Mouse (Mus musculus) ES-E14 (cell line): ENCODE results near the gene Jph3. TPM values are rescaled to one million over a fixed set of nuclear protein-coding genes. Genes with fewer than 3 reads are reported as not detected.

ENCODE experiments used
- DNase-seq: peaks from one replicate; pipeline ENCODE4 v3.0.0-alpha.2; 2013; ENCODE audit warnings: low read depth, low spot score
- H3K27ac ChIP-seq: 2 replicates; pipeline ENCODE4 v1.5.1; 2012; ENCODE audit warnings: low read depth, mild to moderate bottlenecking, low read length, moderate library complexity, mixed read lengths; ENCODE audit not compliant: poor library complexity, insufficient read depth, severe bottlenecking
- H3K36me3 ChIP-seq: 2 replicates; pipeline ENCODE4 v1.6.1; 2012; ENCODE audit warnings: mild to moderate bottlenecking, low read length, moderate library complexity, mixed read lengths; ENCODE audit not compliant: control insufficient read depth, poor library complexity, insufficient read depth, severe bottlenecking
- H3K4me1 ChIP-seq, 2 experiments: fragments of 150-350 bp in 1 of 2; sonication (generic) in 1 of 2; 2 replicates each; pipeline ENCODE4 v1.6.1; 2012; ENCODE audit warnings: low read length in 2 of 2, mild to moderate bottlenecking in 1 of 2, mixed read lengths in 1 of 2; ENCODE audit not compliant: control insufficient read depth in 2 of 2, insufficient read depth in 2 of 2, poor library complexity in 1 of 2
- H3K4me3 ChIP-seq, 2 experiments: fragments of 150-350 bp in 1 of 2; sonication (generic) in 1 of 2; 2 replicates each; pipeline ENCODE4 v1.5.1; 2012; ENCODE audit warnings: low read length in 2 of 2, low read depth in 1 of 2, mild to moderate bottlenecking in 1 of 2, mixed read lengths in 1 of 2; ENCODE audit not compliant: insufficient read depth in 1 of 2, poor library complexity in 1 of 2, severe bottlenecking in 1 of 2
- H3K9ac ChIP-seq: 2 replicates; pipeline ENCODE4 v1.6.1; 2012; ENCODE audit warnings: low read depth, mild to moderate bottlenecking, low read length, mixed read lengths; ENCODE audit not compliant: poor library complexity, insufficient read depth, severe bottlenecking
- H3K9me3 ChIP-seq: fragments of 150-350 bp; sonication (generic); 2 replicates; pipeline ENCODE4 v1.6.1; 2012; ENCODE audit warnings: low read depth, mild to moderate bottlenecking, low read length; ENCODE audit not compliant: control insufficient read depth, insufficient read depth
- CHD2 ChIP-seq: IDR thresholded peaks from 2 replicates; pipeline ENCODE4 v1.6.1; 2014; ENCODE audit warnings: mild to moderate bottlenecking, low read depth, low read length, inconsistent platforms
- HCFC1 ChIP-seq: IDR thresholded peaks from 2 replicates; pipeline ENCODE4 v1.6.1; 2012; ENCODE audit warnings: low read length, inconsistent platforms, borderline replicate concordance; ENCODE audit not compliant: insufficient read depth
- MAFK ChIP-seq: IDR thresholded peaks from 2 replicates; pipeline ENCODE4 v1.6.1; 2014; ENCODE audit warnings: mild to moderate bottlenecking, low read depth, low read length, inconsistent platforms; ENCODE audit not compliant: insufficient read depth
- ZC3H11A ChIP-seq: IDR thresholded peaks from 2 replicates; pipeline ENCODE4 v1.6.1; 2012; ENCODE audit warnings: low read depth, mild to moderate bottlenecking, inconsistent platforms, low read length, borderline replicate concordance
- ZNF384 ChIP-seq: IDR thresholded peaks from 2 replicates; pipeline ENCODE4 v1.6.1; 2012; ENCODE audit warnings: low read depth, low read length, inconsistent platforms
- in situ Hi-C, 2 experiments: fragments of 600-800 bp; cut with MboI; formaldehyde crosslinking; loops; one replicate each; pipeline ENCODE4 v1.15.1; 2025; ENCODE audit warnings: low sequenced_read_pairs in 2 of 2, inconsistent platforms in 1 of 2; ENCODE audit not compliant: unreplicated experiment in 2 of 2
- total RNA-seq: library from RNA; depleted of rRNA; stranded (reverse); fragments of 300-350 nt; gene quantifications from 2 replicates; pipeline ENCODE4 v1.2.3, GENCODE M21; 2012

Gene Jph3
- total RNA-seq, 1 experiment, result 0.76 TPM

DNA sequence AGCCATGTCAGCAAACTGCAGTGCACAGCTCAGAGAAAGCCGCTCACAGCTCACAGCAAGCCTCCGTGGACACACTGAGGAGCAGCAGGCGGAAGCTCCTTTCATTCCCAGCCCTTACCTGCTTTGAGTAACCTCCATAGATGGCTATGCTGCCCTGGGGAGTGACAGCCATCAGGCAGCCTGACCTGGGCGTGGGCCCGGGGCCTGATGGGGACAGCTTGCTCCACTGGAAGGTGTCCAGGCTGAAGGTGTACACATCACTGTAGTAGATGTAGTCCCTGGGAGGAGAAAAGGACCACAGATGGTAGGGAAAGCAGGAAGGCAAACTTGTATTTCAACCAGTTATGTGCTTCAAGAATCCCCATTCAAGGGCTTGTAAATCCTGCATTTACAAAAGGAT, 75.4 kb downstream of the Jph3 start:
- DNase-seq, result no peak
- no peak overlapping the region for H3K27ac ChIP-seq
- in situ Hi-C loops, result no loop called here
- H3K4me1 ChIP-seq, result peaks cover 0 to 3% of the 10 kb centered on the region in 2 experiments; a peak in 1 of 4 replicates
- TF ChIP-seq ZNF384, result no peak
- no peak for TF ChIP-seq MAFK
- no peak for TF ChIP-seq HCFC1
- TF ChIP-seq ZC3H11A, result no peak
- TF ChIP-seq CHD2, result no peak
- H3K36me3 ChIP-seq, result peaks cover 32% of the 10 kb centered on the region
- no peaks in the 10 kb centered on the region for H3K9me3 ChIP-seq
- H3K4me3 ChIP-seq, result no peak overlapping the region
- no peak overlapping the region for H3K9ac ChIP-seq

DNA sequence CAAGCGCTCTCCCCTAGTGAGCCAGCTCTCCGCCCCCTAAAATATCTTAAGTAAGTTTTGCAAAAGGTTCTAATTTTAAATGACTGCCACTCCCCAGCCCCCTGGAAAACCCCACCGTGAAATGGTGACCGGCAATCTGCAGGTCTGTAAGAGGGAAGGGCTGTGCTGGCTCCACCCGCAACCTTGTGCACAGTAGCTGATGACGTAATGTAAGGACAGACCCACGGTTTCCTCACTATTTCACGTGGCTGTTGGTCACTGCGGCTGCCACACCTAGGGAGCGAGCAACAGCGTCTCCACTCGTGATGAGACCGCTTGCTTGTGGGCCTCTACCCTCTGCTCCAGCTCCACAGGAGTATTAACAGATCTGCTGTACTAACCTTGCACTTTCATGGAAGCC, 76.7 kb downstream of the Jph3 start:
- no peak for DNase-seq
- Histone ChIP-seq H3K27ac (no peak overlapping the region), H3K9ac (no peak overlapping the region), H3K36me3 (peaks cover 32% of the 10 kb centered on the region), H3K9me3 (no peaks in the 10 kb centered on the region), H3K4me3 (no peak overlapping the region), H3K4me1 (peaks cover 0 to 3% of the 10 kb centered on the region in 2 experiments; a peak in 1 of 4 replicates)
- TF ChIP-seq HCFC1 (no peak), MAFK (no peak), CHD2 (no peak), ZC3H11A (no peak), ZNF384 (no peak)
- in situ Hi-C loops, result no loop called here

DNA sequence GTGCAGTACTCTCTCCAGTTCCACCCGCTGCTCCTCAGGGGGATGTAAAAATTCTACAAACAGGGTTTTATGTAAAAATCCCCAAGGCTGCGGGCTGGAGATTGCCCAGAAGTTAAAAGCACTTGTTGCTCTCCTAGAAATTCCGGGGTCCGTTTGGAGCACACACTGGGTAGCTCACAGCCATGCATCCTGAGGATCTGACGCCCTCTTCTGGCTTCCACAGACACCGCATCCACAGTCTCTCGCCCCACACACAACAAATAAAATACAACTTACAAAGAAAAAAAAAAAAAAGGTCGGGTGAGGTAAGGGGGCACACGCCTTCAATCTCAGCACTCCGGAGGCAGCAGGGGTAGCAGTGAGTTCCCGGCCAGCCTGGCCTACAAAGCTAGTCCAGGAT, 78.6 kb downstream of the Jph3 start:
- Histone ChIP-seq H3K4me3 (no peak overlapping the region), H3K4me1 (peaks cover 0 to 3% of the 10 kb centered on the region in 2 experiments; a peak in 1 of 4 replicates), H3K36me3 (peaks cover 38% of the 10 kb centered on the region), H3K9me3 (no peaks in the 10 kb centered on the region), H3K9ac (peak overlapping the region; percentile 7; the same call in 1 of the 2 replicates), H3K27ac (no peak overlapping the region)
- peak; percentile 40; the same call in 1 of the 2 replicates for TF ChIP-seq ZNF384
- no peak for TF ChIP-seq HCFC1
- peak; percentile 26 for DNase-seq
- in situ Hi-C loops, result no loop called here

- H3K27ac ChIP-seq, result no peak overlapping the region
- H3K9me3 ChIP-seq, result no peaks in the 10 kb centered on the region
- TF ChIP-seq MAFK (no peak), ZNF384 (no peak), CHD2 (no peak), ZC3H11A (no peak), HCFC1 (no peak)
- no peak overlapping the region for H3K9ac ChIP-seq
- H3K4me3 ChIP-seq, result no peak overlapping the region
- no peak for DNase-seq
- peaks cover 0 to 3% of the 10 kb centered on the region in 2 experiments; a peak in 1 of 4 replicates for H3K4me1 ChIP-seq
- peaks cover 35% of the 10 kb centered on the region for H3K36me3 ChIP-seq
- in situ Hi-C loops, result no loop called here
These were observed 80.2 kb downstream of the Jph3 start for GRCm38 (mm10) chr8:121809524-121810155.
